ENCODE assay signal across 19 mouse cellular contexts in genomic region chr14:115821657-115822056, GRCm38 (mm10).
DNase-seq lines count a peak whose midpoint lies in the region; ATAC-seq lines count a peak whose summit lies in the region.
"Had no signal": no experiment of that assay in that cellular context is flagged by ENCODE, and none has a peak within 500 bp of the region (broad histone marks: within the 10 kb centered on the region; RNA-seq: fewer than 3 reads in every experiment).

No protein-coding gene starts in this region.

- H3K27me3 ChIP-seq in hindbrain, embryonic 11.5 days (ENCODE audit: control insufficient read depth, insufficient read depth, low read length), result no peaks in the 10 kb centered on the region
- no peaks in the 10 kb centered on the region for H3K27me3 ChIP-seq in hindbrain, embryonic 10.5 days (ENCODE audit: insufficient read depth, poor library complexity, severe bottlenecking)
- no peaks in the 10 kb centered on the region for H3K27me3 ChIP-seq in forebrain, embryonic 16.5 days (replicated peaks; ENCODE audit: control insufficient read depth, insufficient read depth, low read length)
- H3K27me3 ChIP-seq in hindbrain, embryonic 14.5 days (ENCODE audit: control insufficient read depth, insufficient read depth, low read length), result no peaks in the 10 kb centered on the region
- no peaks in the 10 kb centered on the region for H3K27me3 ChIP-seq in midbrain, embryonic 12.5 days
- H3K27me3 ChIP-seq: embryonic facial prominence, embryonic 12.5 days; heart, embryonic 12.5 days had no signal

- no peak overlapping the region for H3K4me2 ChIP-seq in hindbrain, embryonic 11.5 days (replicated peaks; ENCODE audit: low read depth, low read length)
- no peak overlapping the region for H3K4me2 ChIP-seq in forebrain, embryonic 16.5 days (ENCODE audit: low read length)
- no peak overlapping the region for H3K4me2 ChIP-seq in hindbrain, embryonic 14.5 days (replicated peaks)
- H3K4me2 ChIP-seq in midbrain, embryonic 12.5 days (replicated peaks), result no peak overlapping the region
- H3K4me2 ChIP-seq: embryonic facial prominence, embryonic 12.5 days; heart, embryonic 12.5 days had no signal

- 83% methylated on average over 7 of the region's 7 CpGs for WGBS in hindbrain, embryonic 11.5 days
- 86% methylated on average over 7 of the region's 7 CpGs for WGBS in hindbrain, embryonic 10.5 days
- 29% methylated on average over 7 of the region's 7 CpGs for WGBS in forebrain, embryonic 16.5 days
- 47% methylated on average over 7 of the region's 7 CpGs for WGBS in hindbrain, embryonic 14.5 days
- WGBS in midbrain, embryonic 12.5 days, result 67% methylated on average over 7 of the region's 7 CpGs

- H3K36me3 ChIP-seq in hindbrain, embryonic 11.5 days (ENCODE audit: control insufficient read depth, insufficient read depth, low read length), result no peaks in the 10 kb centered on the region
- no peaks in the 10 kb centered on the region for H3K36me3 ChIP-seq in hindbrain, embryonic 10.5 days
- no peaks in the 10 kb centered on the region for H3K36me3 ChIP-seq in forebrain, embryonic 16.5 days (ENCODE audit: control insufficient read depth, insufficient read depth)
- H3K36me3 ChIP-seq in hindbrain, embryonic 14.5 days (replicated peaks; ENCODE audit: control insufficient read depth, insufficient read depth), result no peaks in the 10 kb centered on the region
- H3K36me3 ChIP-seq in midbrain, embryonic 12.5 days, result no peaks in the 10 kb centered on the region
- H3K36me3 ChIP-seq: embryonic facial prominence, embryonic 12.5 days; heart, embryonic 12.5 days had no signal

- no peaks in the 10 kb centered on the region for H3K4me1 ChIP-seq in hindbrain, embryonic 11.5 days (replicated peaks; ENCODE audit: control insufficient read depth, insufficient read depth, low read length)
- no peaks in the 10 kb centered on the region for H3K4me1 ChIP-seq in hindbrain, embryonic 10.5 days (replicated peaks)
- H3K4me1 ChIP-seq in forebrain, embryonic 16.5 days (replicated peaks; ENCODE audit: control insufficient read depth, insufficient read depth, low read length), result peaks cover 8% of the 10 kb centered on the region; the same call in 1 of the 2 replicates
- no peaks in the 10 kb centered on the region for H3K4me1 ChIP-seq in hindbrain, embryonic 14.5 days (replicated peaks; ENCODE audit: control insufficient read depth, insufficient read depth, low read length)
- no peaks in the 10 kb centered on the region for H3K4me1 ChIP-seq in midbrain, embryonic 12.5 days
- H3K4me1 ChIP-seq: embryonic facial prominence, embryonic 12.5 days; heart, embryonic 12.5 days had no signal

- no peak overlapping the region for H3K4me3 ChIP-seq in hindbrain, embryonic 11.5 days (ENCODE audit: low read depth, low read length)
- no peak overlapping the region for H3K4me3 ChIP-seq in hindbrain, embryonic 10.5 days
- no peak overlapping the region for H3K4me3 ChIP-seq in forebrain, embryonic 16.5 days (replicated peaks; ENCODE audit: low read length)
- H3K4me3 ChIP-seq in hindbrain, embryonic 14.5 days (replicated peaks; ENCODE audit: low read length), result no peak overlapping the region
- no peak overlapping the region for H3K4me3 ChIP-seq in midbrain, embryonic 12.5 days
- H3K4me3 ChIP-seq: embryonic facial prominence, embryonic 12.5 days; gastrocnemius, adult 2 months; heart, embryonic 12.5 days had no signal

- no peaks in the 10 kb centered on the region for H3K9me3 ChIP-seq in hindbrain, embryonic 11.5 days (ENCODE audit: control insufficient read depth, low read length)
- no peaks in the 10 kb centered on the region for H3K9me3 ChIP-seq in hindbrain, embryonic 10.5 days
- 0 out of 2 replicates have a peak, but pooled peaks cover 2% of the 10 kb centered on the region for H3K9me3 ChIP-seq in forebrain, embryonic 16.5 days (ENCODE audit: control insufficient read depth, low read length)
- no peaks in the 10 kb centered on the region for H3K9me3 ChIP-seq in hindbrain, embryonic 14.5 days (ENCODE audit: control insufficient read depth, low read length)
- H3K9me3 ChIP-seq in midbrain, embryonic 12.5 days, result no peaks in the 10 kb centered on the region
- H3K9me3 ChIP-seq: embryonic facial prominence, embryonic 12.5 days; heart, embryonic 12.5 days had no signal

- no peak for DNase-seq in hindbrain, embryonic 11.5 days (ENCODE audit: low spot score)
- DNase-seq in hindbrain, embryonic 10.5 days (ENCODE audit: low spot score), result no peak
- DNase-seq in hindbrain, embryonic 14.5 days (ENCODE audit: low spot score), result no peak
- no peak for DNase-seq in heart, postnatal 4 days
- DNase-seq in adrenal gland, adult 2 months, result no peak
- no peak for DNase-seq in c-Kit-positive CD71-positive TER-119-positive erythroid progenitor cells, embryonic 14.5 days (ENCODE audit: low spot score)
- DNase-seq: cerebellum, adult 11-12 months; gastrocnemius, adult 2 months; liver; liver, postnatal 0 days; lung, postnatal 36 days; right cerebral cortex, postnatal 25 days; thymus, postnatal 36 days had no signal

- 0 out of 2 replicates have a peak, but pooled peaks have one; percentile 53 for ATAC-seq in hindbrain, embryonic 11.5 days (ENCODE audit: low FRiP score)
- ATAC-seq in forebrain, embryonic 16.5 days, result peak; percentile 94
- ATAC-seq in hindbrain, embryonic 14.5 days (ENCODE audit: low FRiP score), result peak; percentile 86; the same call in 1 of the 2 replicates
- 0 out of 2 replicates have a peak, but pooled peaks have one; percentile 55 for ATAC-seq in midbrain, embryonic 12.5 days (ENCODE audit: low FRiP score, low read depth)
- ATAC-seq: intestine, postnatal 0 days; liver, postnatal 0 days had no signal

- H3K9ac ChIP-seq in hindbrain, embryonic 11.5 days (ENCODE audit: low read depth, low read length), result no peak overlapping the region
- H3K9ac ChIP-seq in forebrain, embryonic 16.5 days (replicated peaks; ENCODE audit: low read depth, low read length), result no peak overlapping the region
- no peak overlapping the region for H3K9ac ChIP-seq in hindbrain, embryonic 14.5 days
- no peak overlapping the region for H3K9ac ChIP-seq in midbrain, embryonic 12.5 days (replicated peaks)
- H3K9ac ChIP-seq: embryonic facial prominence, embryonic 12.5 days; heart, embryonic 12.5 days; liver, postnatal 0 days had no signal

- no peak overlapping the region for H3K27ac ChIP-seq in hindbrain, embryonic 11.5 days (ENCODE audit: low read depth, low read length)
- H3K27ac ChIP-seq in hindbrain, embryonic 10.5 days, result no peak overlapping the region
- H3K27ac ChIP-seq in forebrain, embryonic 16.5 days (ENCODE audit: low read length), result peak overlapping the region; percentile 41; the same call in 1 of the 2 replicates
- no peak overlapping the region for H3K27ac ChIP-seq in hindbrain, embryonic 14.5 days
- no peak overlapping the region for H3K27ac ChIP-seq in midbrain, embryonic 12.5 days (replicated peaks)
- H3K27ac ChIP-seq: embryonic facial prominence, embryonic 12.5 days; gastrocnemius, adult 2 months; kidney, postnatal 0 days had no signal
